Mouse (Mus musculus) kidney, adult 2 months (tissue): ENCODE results near the gene Ccser2.

Experiments used
- CTCF ChIP-seq: fragments of 200-500 bp; conservative IDR thresholded peaks from 2 replicates; pipeline ENCODE4 v1.5.1; 2011; ENCODE audit warnings: low read depth, mild to moderate bottlenecking, control low read depth, low read length, moderate library complexity, mixed read lengths; ENCODE audit not compliant: insufficient read depth, insufficient read length
- POLR2A ChIP-seq: fragments of 200-500 bp; IDR thresholded peaks from one replicate; pipeline ENCODE4 v1.6.1; 2011; ENCODE audit warnings: low read depth, low read length, control low read depth

DNA sequence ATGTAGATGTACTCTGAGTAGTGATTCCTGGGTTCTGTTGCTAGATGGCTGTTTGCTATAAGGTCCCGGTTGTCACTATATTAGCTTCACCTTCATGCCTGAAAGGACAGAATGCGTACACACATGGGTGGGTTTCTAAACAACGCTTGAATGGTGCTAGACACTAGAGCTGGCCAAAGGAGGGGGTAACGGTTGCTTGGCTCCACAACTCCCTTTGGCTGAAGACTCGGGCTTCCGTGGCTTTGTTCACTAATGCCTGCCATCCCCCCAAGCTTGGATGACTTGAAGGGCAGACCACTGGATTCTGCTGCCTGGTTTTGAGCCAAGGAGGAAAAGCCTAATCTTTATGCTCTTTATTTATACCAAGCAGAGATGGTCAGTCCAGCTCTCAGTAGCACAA lies 98.3 kb downstream of the Ccser2 start:
- no peak for TF ChIP-seq CTCF
- TF ChIP-seq POLR2A: no peak
